Mouse (Mus musculus) cortical plate, adult 2 months (tissue): ENCODE results near the gene Cops2.

ENCODE experiments used
- CTCF ChIP-seq: fragments of 200-500 bp; IDR thresholded peaks from 2 replicates; pipeline ENCODE4 v1.5.1; 2011; ENCODE audit warnings: mild to moderate bottlenecking, control low read depth, low read length; ENCODE audit not compliant: insufficient read depth; ENCODE audit errors: extremely low read depth
- POLR2A ChIP-seq: fragments of 200-500 bp; IDR thresholded peaks from 2 replicates; pipeline ENCODE4 v1.6.1; 2011; ENCODE audit warnings: mild to moderate bottlenecking, low read length, control low read depth; ENCODE audit not compliant: insufficient read depth; ENCODE audit errors: extremely low read depth

GRCm38 (mm10) chr2:125870159-125870558, 11.2 kb upstream of the Cops2 start:
- TF ChIP-seq POLR2A (no peak), CTCF (no peak)
